Mouse (Mus musculus) hindbrain, embryonic 11.5 days (tissue): ENCODE data around the gene Chmp6. TPM values are rescaled to one million over a fixed set of nuclear protein-coding genes. Genes with fewer than 3 reads are reported as not detected.

ENCODE experiments used
- ATAC-seq: fragments of 200-750 bp; cut with Nextera tagmentation; 2 replicates; pipeline ENCODE4 v1.8.0; 2017; ENCODE audit warnings: mild to moderate bottlenecking, moderate TSS enrichment, moderate library complexity; ENCODE audit not compliant: low FRiP score
- DNase-seq: peaks from one replicate; pipeline ENCODE4 v3.0.0-alpha.2; 2015; ENCODE audit warnings: low spot score
- H3K27ac ChIP-seq: fragments of 300-500 bp; sonication (generic); 2 replicates; pipeline ENCODE4 v1.5.1; 2014; ENCODE audit warnings: mild to moderate bottlenecking, low read depth, low read length
- H3K27me3 ChIP-seq: fragments of 300-500 bp; sonication (generic); 2 replicates; pipeline ENCODE4 v1.6.1; 2014; ENCODE audit warnings: mild to moderate bottlenecking, low read length, moderate library complexity, mixed read lengths; ENCODE audit not compliant: control insufficient read depth, insufficient read depth
- H3K36me3 ChIP-seq: fragments of 300-500 bp; sonication (generic); 2 replicates; pipeline ENCODE4 v1.6.1; 2014; ENCODE audit warnings: mild to moderate bottlenecking, low read length, moderate library complexity, mixed read lengths; ENCODE audit not compliant: control insufficient read depth, insufficient read depth
- H3K4me1 ChIP-seq: fragments of 300-500 bp; sonication (generic); replicated peaks from 2 replicates; pipeline ENCODE4 v1.6.1; 2014; ENCODE audit warnings: low read length, mixed read lengths; ENCODE audit not compliant: control insufficient read depth, insufficient read depth
- H3K4me2 ChIP-seq: fragments of 300-500 bp; sonication (generic); replicated peaks from 2 replicates; pipeline ENCODE4 v1.6.1; 2014; ENCODE audit warnings: mild to moderate bottlenecking, low read depth, low read length
- H3K4me3 ChIP-seq: fragments of 300-500 bp; sonication (generic); 2 replicates; pipeline ENCODE4 v1.5.1; 2014; ENCODE audit warnings: low read depth, low read length
- H3K9ac ChIP-seq: fragments of 300-500 bp; sonication (generic); 2 replicates; pipeline ENCODE4 v1.6.1; 2014; ENCODE audit warnings: low read depth, low read length
- H3K9me3 ChIP-seq: fragments of 300-500 bp; sonication (generic); 2 replicates; pipeline ENCODE4 v1.6.1; 2016; ENCODE audit warnings: low read length; ENCODE audit not compliant: control insufficient read depth
- WGBS: fragments of 180-500 bp; shearing (Covaris S2); extraction: QIAGEN DNeasy Blood & Tissue Kit; methylation state at CpG from one replicate; pipeline ENCODE4 v1.1.7; 2014; 5-methylcytosine and 5-hydroxymethylcytosine counted together
- polyA plus RNA-seq: library from polyadenylated mRNA; unstranded; fragments of >200 nt; fragmentation: Nextera tagmentation; extraction: Ambion mirVana; gene quantifications from 2 replicates; pipeline ENCODE4 v1.2.1, GENCODE M21; 2014

The Chmp6 gene
- polyA plus RNA-seq, 1 experiment from 2014 or later = 87.2 TPM

- 74% methylated on average over 4 of the region's 4 CpGs for WGBS
- Histone ChIP-seq H3K27ac (no peak overlapping the region), H3K9ac (no peak overlapping the region), H3K9me3 (no peaks in the 10 kb centered on the region), H3K4me3 (no peak overlapping the region), H3K27me3 (no peaks in the 10 kb centered on the region), H3K4me1 (no peaks in the 10 kb centered on the region), H3K36me3 (no peaks in the 10 kb centered on the region), H3K4me2 (no peak overlapping the region)
- ATAC-seq = no peak
- DNase-seq = no peak
These were observed 10.3 kb upstream of the Chmp6 start for GRCm38 (mm10) chr11:119902891-119903290.

GRCm38 (mm10) chr11:119904621-119905286, 8.5 kb upstream of the Chmp6 start:
- Histone ChIP-seq H3K4me2 (no peak overlapping the region), H3K27me3 (no peaks in the 10 kb centered on the region), H3K36me3 (no peaks in the 10 kb centered on the region), H3K27ac (no peak overlapping the region), H3K4me3 (no peak overlapping the region), H3K4me1 (peaks cover under 1% of the 10 kb centered on the region; the same call in 1 of the 2 replicates), H3K9me3 (no peaks in the 10 kb centered on the region), H3K9ac (no peak overlapping the region)
- DNase-seq (peak; percentile 85), ATAC-seq (peak; percentile 76)
- 38% methylated on average over 5 of the region's 5 CpGs for WGBS

GRCm38 (mm10) chr11:119905794-119906193, 7.4 kb upstream of the Chmp6 start:
- H3K4me3 ChIP-seq = no peak overlapping the region
- H3K4me2 ChIP-seq = no peak overlapping the region
- WGBS = 88% methylated on average over 5 of the region's 5 CpGs
- no peak for ATAC-seq
- H3K9ac ChIP-seq = no peak overlapping the region
- no peaks in the 10 kb centered on the region for H3K27me3 ChIP-seq
- peaks cover 2% of the 10 kb centered on the region; the same call in 1 of the 2 replicates for H3K4me1 ChIP-seq
- H3K36me3 ChIP-seq = no peaks in the 10 kb centered on the region
- H3K9me3 ChIP-seq = no peaks in the 10 kb centered on the region
- H3K27ac ChIP-seq = no peak overlapping the region
- no peak for DNase-seq

GRCm38 (mm10) chr11:119907006-119907650, 6.1 kb upstream of the Chmp6 start:
- H3K36me3 ChIP-seq = no peaks in the 10 kb centered on the region
- no peaks in the 10 kb centered on the region for H3K9me3 ChIP-seq
- 44% methylated on average over 7 of the region's 7 CpGs for WGBS
- peaks cover 2% of the 10 kb centered on the region; the same call in 1 of the 2 replicates for H3K4me1 ChIP-seq
- DNase-seq (no peak), ATAC-seq (no peak)
- H3K4me3 ChIP-seq = no peak overlapping the region
- no peak overlapping the region for H3K27ac ChIP-seq
- H3K4me2 ChIP-seq = no peak overlapping the region
- no peak overlapping the region for H3K9ac ChIP-seq
- no peaks in the 10 kb centered on the region for H3K27me3 ChIP-seq

GRCm38 (mm10) chr11:119907711-119908110, 5.5 kb upstream of the Chmp6 start:
- ATAC-seq = no peak
- H3K9me3 ChIP-seq = no peaks in the 10 kb centered on the region
- 51% methylated on average over 7 of the region's 7 CpGs for WGBS

GRCm38 (mm10) chr11:119909436-119909835, 3.8 kb upstream of the Chmp6 start:
- DNase-seq = peak; percentile 87
- H3K27me3 ChIP-seq = no peaks in the 10 kb centered on the region
- no peaks in the 10 kb centered on the region for H3K9me3 ChIP-seq
- no peaks in the 10 kb centered on the region for H3K36me3 ChIP-seq
- 0 out of 2 replicates have a peak overlapping the region, but pooled peaks have one; percentile 28 for H3K9ac ChIP-seq
- WGBS = 2% methylated on average over 5 of the region's 5 CpGs
- no peak for ATAC-seq
- H3K4me3 ChIP-seq = no peak overlapping the region
- H3K27ac ChIP-seq = no peak overlapping the region
- H3K4me1 ChIP-seq = peaks cover 4% of the 10 kb centered on the region
- no peak overlapping the region for H3K4me2 ChIP-seq

More at GRCm38 (mm10) chr11:119907711-119908110, 5.5 kb upstream of the Chmp6 start:
- no peak for DNase-seq
- H3K27ac ChIP-seq = no peak overlapping the region
- no peak overlapping the region for H3K4me2 ChIP-seq
- H3K9ac ChIP-seq = no peak overlapping the region
- H3K36me3 ChIP-seq = no peaks in the 10 kb centered on the region
- H3K4me3 ChIP-seq = no peak overlapping the region
- H3K27me3 ChIP-seq = no peaks in the 10 kb centered on the region
- peaks cover 2% of the 10 kb centered on the region; the same call in 1 of the 2 replicates for H3K4me1 ChIP-seq

GRCm38 (mm10) chr11:119912845-119913244, 396 bp upstream of the Chmp6 start:
- DNase-seq (no peak), ATAC-seq (no peak; the same call in 1 of the 2 replicates)
- H3K36me3 ChIP-seq = no peaks in the 10 kb centered on the region
- WGBS = 14% methylated on average over 7 of the region's 7 CpGs
- no peak overlapping the region for H3K27ac ChIP-seq
- H3K27me3 ChIP-seq = no peaks in the 10 kb centered on the region
- peak overlapping the region; percentile 95 for H3K4me3 ChIP-seq
- no peaks in the 10 kb centered on the region for H3K9me3 ChIP-seq
- peak overlapping the region; percentile 95 for H3K4me2 ChIP-seq
- H3K4me1 ChIP-seq = peaks cover 7% of the 10 kb centered on the region
- peak overlapping the region; percentile 94 for H3K9ac ChIP-seq

- H3K9ac ChIP-seq = peak overlapping the region; percentile 94
- WGBS = under 1% methylated on average over 26 of the region's 26 CpGs
- 0 out of 2 replicates have a peak, but pooled peaks cover 1% of the 10 kb centered on the region for H3K36me3 ChIP-seq
- peak overlapping the region; percentile 69 for H3K27ac ChIP-seq
- peak; percentile 66; the same call in 1 of the 2 replicates for ATAC-seq
- DNase-seq = no peak
- H3K4me1 ChIP-seq = peaks cover 7% of the 10 kb centered on the region
- H3K4me3 ChIP-seq = peak overlapping the region; percentile 95
- peak overlapping the region; percentile 95 for H3K4me2 ChIP-seq
- H3K27me3 ChIP-seq = no peaks in the 10 kb centered on the region
- no peaks in the 10 kb centered on the region for H3K9me3 ChIP-seq
These were observed 684 bp downstream of the Chmp6 start for GRCm38 (mm10) chr11:119913935-119914314.
